Mouse (Mus musculus) stomach, postnatal 0 days (tissue): ENCODE data around the gene Zfhx3.

Source experiments
- CTCF ChIP-seq: IDR thresholded peaks from 2 replicates; pipeline ENCODE4 v1.5.1; 2016; ENCODE audit warnings: antibody characterized with exemption, low read depth, mild to moderate bottlenecking, moderate library complexity
- EP300 ChIP-seq: optimal IDR thresholded peaks from 2 replicates; pipeline ENCODE3; 2016; ENCODE audit warnings: antibody characterized with exemption

DNA sequence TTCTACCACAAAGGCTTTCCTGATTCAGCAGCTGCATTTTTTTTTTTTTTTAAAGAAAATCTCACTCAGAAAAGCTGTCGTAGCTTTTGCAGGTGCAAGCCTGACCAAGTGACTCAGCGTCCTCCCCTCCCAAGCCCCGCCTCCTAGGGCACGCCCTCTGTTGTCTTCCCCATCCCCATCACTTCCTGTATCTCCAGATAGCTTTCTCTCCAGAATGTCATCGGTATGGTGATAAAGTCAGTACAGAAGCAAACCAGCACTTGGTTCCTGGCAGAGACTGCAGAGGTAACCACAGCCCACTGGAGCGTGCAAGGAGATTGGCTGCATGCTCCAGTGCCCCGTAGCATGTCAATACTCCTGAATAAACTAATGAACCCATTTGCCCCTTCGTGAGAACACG lies 450.5 kb downstream of the Zfhx3 start:
- TF ChIP-seq CTCF (no peak), EP300 (no peak)
